Mouse (Mus musculus): ENCODE data around the gene Ccdc190.

- TF ChIP-seq TAL1 (conservative IDR thresholded peaks at IDR 0.05; ENCODE audit: low read depth, low read length) (no peak), CTCF (IDR thresholded peaks at IDR 0.05; ENCODE audit: low read depth, low read length) (no peak), POLR2AphosphoS5 (IDR thresholded peaks at IDR 0.05; ENCODE audit: insufficient replicate concordance, low read depth, low read length) (no peak)
These were observed 17.6 kb downstream of the Ccdc190 start for GRCm38 (mm10) chr1:169946004-169946403.
